Mouse (Mus musculus) midbrain, embryonic 10.5 days (tissue): ENCODE measurements around the gene Olfr199. TPM values are rescaled to one million over a fixed set of nuclear protein-coding genes. Genes with fewer than 3 reads are reported as not detected.
"Not testable (repeated sequence)": the region's sequence is repeated elsewhere in the genome, so short reads cannot be mapped to it uniquely, and the experiment has no call there.

ENCODE experiments used
- DNase-seq: peaks from one replicate; pipeline ENCODE4 v3.0.0-alpha.2; 2017; ENCODE audit warnings: low spot score
- H3K27ac ChIP-seq: fragments of 300-500 bp; sonication (generic); replicated peaks from 2 replicates; pipeline ENCODE4 v1.5.1; 2016; ENCODE audit warnings: mild to moderate bottlenecking
- H3K27me3 ChIP-seq: fragments of 300-500 bp; sonication (generic); 2 replicates; pipeline ENCODE4 v1.6.1; 2016; ENCODE audit warnings: low read depth, mild to moderate bottlenecking; ENCODE audit not compliant: poor library complexity, severe bottlenecking
- H3K36me3 ChIP-seq: fragments of 300-500 bp; sonication (generic); 2 replicates; pipeline ENCODE4 v1.6.1; 2016; ENCODE audit warnings: mild to moderate bottlenecking, moderate library complexity
- H3K4me1 ChIP-seq: fragments of 300-500 bp; sonication (generic); 2 replicates; pipeline ENCODE4 v1.6.1; 2016
- H3K4me3 ChIP-seq: fragments of 300-500 bp; sonication (generic); 2 replicates; pipeline ENCODE4 v1.5.1; 2016; ENCODE audit warnings: mild to moderate bottlenecking, moderate library complexity
- H3K9me3 ChIP-seq: fragments of 300-500 bp; sonication (generic); replicated peaks from 2 replicates; pipeline ENCODE4 v1.6.1; 2016; ENCODE audit warnings: mild to moderate bottlenecking
- WGBS: fragments of 180-500 bp; shearing (Covaris S2); methylation state at CpG from one replicate; pipeline ENCODE4 v1.1.7; 2016; 5-methylcytosine and 5-hydroxymethylcytosine counted together
- polyA plus RNA-seq: library from polyadenylated mRNA; unstranded; fragments of >200 nt; fragmentation: Nextera tagmentation; extraction: Ambion mirVana; gene quantifications from 2 replicates; pipeline ENCODE4 v1.2.1, GENCODE M21; 2016

Olfr199 gene
- not detected in 2 replicates for polyA plus RNA-seq

DNA sequence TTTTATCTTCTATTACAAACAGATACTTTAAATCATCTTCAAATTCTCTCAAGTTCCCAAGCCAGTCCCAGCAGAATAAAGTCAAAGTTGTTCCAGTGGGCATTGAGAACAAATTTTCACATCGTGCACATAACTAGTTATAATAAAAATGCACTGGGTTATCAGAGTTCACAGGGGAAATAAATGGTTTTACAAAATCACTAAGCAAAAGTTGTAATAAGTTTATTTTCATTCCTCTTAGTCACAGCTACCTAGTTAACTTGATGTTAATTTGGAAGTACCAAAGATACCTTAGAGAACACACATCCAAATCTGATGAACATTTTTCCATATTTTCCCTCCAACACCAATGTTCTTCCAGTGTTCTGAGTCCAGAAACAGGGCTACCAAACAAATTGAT is at the start of gene Olfr199:
Gene Olfr199, minus strand, starts transcription at position 101 of the 400 bp plus-strand sequence.
- not testable (repeated sequence) for H3K4me3 ChIP-seq, H3K4me1 ChIP-seq, H3K27me3 ChIP-seq, H3K27ac ChIP-seq, DNase-seq, H3K9me3 ChIP-seq, H3K36me3 ChIP-seq
- WGBS = 83% methylated on average over 1 of the region's 1 CpGs

GRCm38 (mm10) chr16:59269097-59269496 is 49.5 kb upstream of the Olfr199 start:
- 82% methylated on average over 4 of the region's 4 CpGs for WGBS
- H3K27me3 ChIP-seq, H3K27ac ChIP-seq, H3K4me3 ChIP-seq, DNase-seq, H3K4me1 ChIP-seq, H3K36me3 ChIP-seq, H3K9me3 ChIP-seq: not testable (repeated sequence)

GRCm38 (mm10) chr16:59249684-59250083 is 30.1 kb upstream of the Olfr199 start:
- H3K9me3 ChIP-seq = 0 out of 2 replicates have a peak, but pooled peaks cover 14% of the 10 kb centered on the region
- no peak overlapping the region for H3K4me3 ChIP-seq
- no peaks in the 10 kb centered on the region for H3K36me3 ChIP-seq
- no peaks in the 10 kb centered on the region for H3K4me1 ChIP-seq
- 91% methylated on average over 17 of the region's 17 CpGs for WGBS
- H3K27me3 ChIP-seq = no peaks in the 10 kb centered on the region
- no peak overlapping the region for H3K27ac ChIP-seq
- DNase-seq = no peak

- H3K36me3 ChIP-seq, H3K27me3 ChIP-seq, H3K4me1 ChIP-seq, H3K9me3 ChIP-seq, DNase-seq, H3K27ac ChIP-seq, H3K4me3 ChIP-seq: not testable (repeated sequence)
- WGBS = 82% methylated on average over 3 of the region's 3 CpGs
Measured at GRCm38 (mm10) chr16:59217861-59218260, 1.7 kb downstream of the Olfr199 start.

DNA sequence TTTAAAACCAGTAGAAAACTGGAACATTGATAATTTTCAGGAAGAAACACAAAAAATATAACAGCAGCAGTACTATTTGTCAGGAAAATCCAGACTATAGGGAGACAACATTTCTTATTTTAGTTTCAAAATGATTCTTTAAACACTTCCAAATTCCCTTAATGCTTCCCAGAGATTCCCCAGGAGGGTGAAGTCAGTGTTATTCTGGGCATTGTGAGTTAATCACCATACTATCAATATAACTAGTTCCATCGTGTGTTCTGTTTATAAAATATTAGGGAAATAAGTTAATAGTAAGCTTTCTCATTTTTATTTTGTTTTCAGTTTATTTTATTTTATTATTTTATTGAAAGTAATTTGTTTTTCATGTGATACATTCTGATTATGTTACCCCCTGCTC is 16.1 kb downstream of the Olfr199 start, which contains the start of gene Olfr198:
Gene Olfr198, minus strand, starts transcription at position 101 of the 400 bp plus-strand sequence.
- WGBS = 64% methylated on average over 1 of the region's 1 CpGs
- not testable (repeated sequence) for H3K4me1 ChIP-seq, H3K27me3 ChIP-seq, H3K27ac ChIP-seq, H3K9me3 ChIP-seq, H3K36me3 ChIP-seq, DNase-seq, H3K4me3 ChIP-seq

- Histone ChIP-seq H3K4me3 (no peak within 1 kb of the TSS), H3K27ac (no peak within 1 kb of the TSS), H3K4me1 (no peaks in the 10 kb centered on the region), H3K9me3 (peaks cover 6% of the 10 kb centered on the region; the same call in 1 of the 2 replicates), H3K27me3 (no peaks in the 10 kb centered on the region), H3K36me3 (no peaks in the 10 kb centered on the region)
- WGBS = 80% methylated on average over 3 of the region's 3 CpGs
- no peak for DNase-seq
Measured at GRCm38 (mm10) chr16:59170354-59170753, 49.2 kb downstream of the Olfr199 start, which contains the start of gene Olfr196. Gene Olfr196, minus strand, starts transcription at chr16:59170454.

Other genes starting within 250 kb of the Olfr199 start
- not detected in 2 replicates for gene Olfr183, start 224.4 kb downstream of the Olfr199 start, polyA plus RNA-seq
- gene Olfr186, start 189.5 kb downstream of the Olfr199 start, polyA plus RNA-seq = not detected in 2 replicates
- gene Olfr187, start 180.0 kb downstream of the Olfr199 start, polyA plus RNA-seq = not detected in 2 replicates
- gene Olfr190, start 141.8 kb downstream of the Olfr199 start, polyA plus RNA-seq = not detected in 2 replicates
- gene Olfr191, start 129.9 kb downstream of the Olfr199 start, polyA plus RNA-seq = not detected in 2 replicates
- gene Olfr193, start 107.9 kb downstream of the Olfr199 start, polyA plus RNA-seq = not detected in 2 replicates
- not detected in 2 replicates for gene Olfr194, start 98.7 kb downstream of the Olfr199 start, polyA plus RNA-seq
- not detected in 2 replicates for gene Olfr195, start 72.7 kb downstream of the Olfr199 start, polyA plus RNA-seq
- gene Olfr196, start 49.3 kb downstream of the Olfr199 start, polyA plus RNA-seq = not detected in 2 replicates
- gene Olfr198, start 16.2 kb downstream of the Olfr199 start, polyA plus RNA-seq = not detected in 2 replicates
- 0.09 TPM in 1 of 2 replicates, not detected in the other for gene Olfr201, start 52.9 kb upstream of the Olfr199 start, polyA plus RNA-seq
- not detected in 2 replicates for gene Olfr202, start 67.0 kb upstream of the Olfr199 start, polyA plus RNA-seq
- gene Olfr203, start 79.1 kb upstream of the Olfr199 start, polyA plus RNA-seq = not detected in 2 replicates
- gene Olfr204, start 98.5 kb upstream of the Olfr199 start, polyA plus RNA-seq = not detected in 2 replicates
- not detected in 2 replicates for gene Olfr205, start 111.4 kb upstream of the Olfr199 start, polyA plus RNA-seq
- gene Olfr206, start 129.5 kb upstream of the Olfr199 start, polyA plus RNA-seq = not detected in 2 replicates
- not detected in 2 replicates for gene Olfr209, start 144.2 kb upstream of the Olfr199 start, polyA plus RNA-seq
- 0.04 and 0.11 TPM in 2 replicates for gene Gabrr3, start 187.6 kb upstream of the Olfr199 start, polyA plus RNA-seq